Mouse (Mus musculus) hindbrain, postnatal 0 days (tissue): Measurements from ENCODE around the gene Olfr524. TPM values are rescaled to one million over a fixed set of nuclear protein-coding genes. Genes with fewer than 3 reads are reported as not detected.

Experiments
- ATAC-seq: fragments of 200-750 bp; cut with Nextera tagmentation; 2 replicates; pipeline ENCODE4 v1.8.0; 2017; ENCODE audit warnings: mild to moderate bottlenecking, moderate TSS enrichment, moderate library complexity
- DNase-seq: peaks from one replicate; pipeline ENCODE4 v3.0.0-alpha.2; 2015; ENCODE audit warnings: low spot score
- H3K27ac ChIP-seq: fragments of 300-500 bp; sonication (generic); 2 replicates; pipeline ENCODE4 v1.5.1; 2014; ENCODE audit warnings: mild to moderate bottlenecking
- H3K27me3 ChIP-seq: fragments of 300-500 bp; sonication (generic); 2 replicates; pipeline ENCODE4 v1.6.1; 2014; ENCODE audit warnings: low read length, mixed read lengths; ENCODE audit not compliant: insufficient read depth
- H3K36me3 ChIP-seq: fragments of 300-500 bp; sonication (generic); 2 replicates; pipeline ENCODE4 v1.6.1; 2014; ENCODE audit warnings: low read length, mixed read lengths; ENCODE audit not compliant: insufficient read depth
- H3K4me1 ChIP-seq: fragments of 300-500 bp; sonication (generic); 2 replicates; pipeline ENCODE4 v1.6.1; 2014; ENCODE audit warnings: antibody characterized with exemption, low read length, mixed read lengths; ENCODE audit not compliant: insufficient read depth
- H3K4me2 ChIP-seq: fragments of 300-500 bp; sonication (generic); 2 replicates; pipeline ENCODE4 v1.6.1; 2014; ENCODE audit warnings: low read depth, mild to moderate bottlenecking, low read length, moderate library complexity, mixed read lengths
- H3K4me3 ChIP-seq: fragments of 300-500 bp; sonication (generic); 2 replicates; pipeline ENCODE4 v1.5.1; 2014; ENCODE audit warnings: low read length
- H3K9ac ChIP-seq: fragments of 300-500 bp; sonication (generic); replicated peaks from 2 replicates; pipeline ENCODE4 v1.6.1; 2014; ENCODE audit warnings: mild to moderate bottlenecking, low read length, moderate library complexity, mixed read lengths
- H3K9me3 ChIP-seq: fragments of 300-500 bp; sonication (generic); 2 replicates; pipeline ENCODE4 v1.6.1; 2016; ENCODE audit warnings: low read length, mixed read lengths
- CTCF ChIP-seq: IDR thresholded peaks from 2 replicates; pipeline ENCODE4 v1.5.1; 2016; ENCODE audit warnings: antibody characterized with exemption, control low read depth, low read depth
- WGBS: fragments of 180-500 bp; shearing (Covaris S2); extraction: QIAGEN DNeasy Blood & Tissue Kit; methylation state at CpG from one replicate; pipeline ENCODE4 v1.1.7; 2014; 5-methylcytosine and 5-hydroxymethylcytosine counted together
- polyA plus RNA-seq: library from polyadenylated mRNA; unstranded; fragments of >200 nt; fragmentation: Nextera tagmentation; extraction: Ambion mirVana; gene quantifications from 2 replicates; pipeline ENCODE4 v1.2.1, GENCODE M21; 2015
- total RNA-seq: library from RNA; depleted of rRNA; stranded (reverse); fragments of >200 nt; gene quantifications from 2 replicates; pipeline ENCODE4 v1.2.3, GENCODE M21; 2014; rRNA removed

The Olfr524 gene
- total and polyA plus RNA-seq, 2 experiments from 2014 or later: not detected

DNA sequence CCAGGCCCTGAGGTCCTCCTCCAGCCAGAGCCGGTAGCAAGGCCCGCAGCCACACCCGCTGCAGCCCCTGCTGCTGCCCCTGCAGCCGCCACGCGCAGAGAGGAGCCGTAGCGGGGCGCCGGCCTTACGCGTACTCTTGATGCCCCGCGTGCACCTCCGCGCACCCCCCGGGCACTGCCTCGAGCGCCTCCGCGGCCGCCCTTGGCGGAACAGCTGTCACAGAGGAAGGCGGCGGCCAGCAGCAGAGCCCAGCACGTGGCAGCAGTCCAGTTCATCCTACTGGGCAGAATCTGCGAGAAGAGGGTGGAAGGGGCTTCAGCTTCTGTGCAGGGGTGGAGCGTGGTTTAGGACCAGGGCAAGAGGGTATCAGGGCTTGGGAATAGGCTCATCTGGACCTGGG lies 52.4 kb downstream of the Olfr524 start:
- Histone ChIP-seq H3K4me3 (peak overlapping the region; percentile 43), H3K27ac (peak overlapping the region; percentile 79), H3K9me3 (no peaks in the 10 kb centered on the region), H3K27me3 (no peaks in the 10 kb centered on the region), H3K4me2 (peak overlapping the region; percentile 61), H3K9ac (peak overlapping the region; percentile 54), H3K4me1 (peaks cover 9% of the 10 kb centered on the region), H3K36me3 (no peaks in the 10 kb centered on the region)
- DNase-seq (peak; percentile 63), ATAC-seq (peak; percentile 47)
- WGBS: 5% methylated on average over 28 of the region's 28 CpGs
- no peak for TF ChIP-seq CTCF

Other genes starting within 250 kb of the Olfr524 start
- 2.9 TPM in 1 of 2 replicates, not detected in the other for gene 6430531B16Rik, start 227.2 kb downstream of the Olfr524 start, total RNA-seq
- gene 6430531B16Rik, start 227.2 kb downstream of the Olfr524 start, polyA plus RNA-seq: 1.3 and 1.8 TPM in 2 replicates
- 1.7 and 2.2 TPM in 2 replicates for gene Adam8, start 213.4 kb downstream of the Olfr524 start, total RNA-seq
- 0.48 and 0.57 TPM in 2 replicates for gene Adam8, start 213.4 kb downstream of the Olfr524 start, polyA plus RNA-seq
- 23.3 and 42.9 TPM in 2 replicates for gene Zfp511, start 169.6 kb downstream of the Olfr524 start, total RNA-seq
- gene Zfp511, start 169.6 kb downstream of the Olfr524 start, polyA plus RNA-seq: 60.5 and 63.9 TPM in 2 replicates
- gene Tubgcp2, start 169.3 kb downstream of the Olfr524 start, total RNA-seq: 61.7 and 63.7 TPM in 2 replicates
- gene Tubgcp2, start 169.3 kb downstream of the Olfr524 start, polyA plus RNA-seq: 58.3 TPM in 2 replicates
- 0.94 and 1.2 TPM in 2 replicates for gene Msx3, start 156.9 kb downstream of the Olfr524 start, total RNA-seq
- 1.9 and 2.0 TPM in 2 replicates for gene Msx3, start 156.9 kb downstream of the Olfr524 start, polyA plus RNA-seq
- gene Caly, start 123.4 kb downstream of the Olfr524 start, total RNA-seq: 422 and 452 TPM in 2 replicates
- 460 and 486 TPM in 2 replicates for gene Caly, start 123.4 kb downstream of the Olfr524 start, polyA plus RNA-seq
- gene Prap1, start 112.6 kb downstream of the Olfr524 start, total RNA-seq: not detected in 2 replicates
- gene Prap1, start 112.6 kb downstream of the Olfr524 start, polyA plus RNA-seq: not detected in 2 replicates
- 34.3 and 36.2 TPM in 2 replicates for gene Fuom, start 103.5 kb downstream of the Olfr524 start, total RNA-seq
- 53.0 and 54.3 TPM in 2 replicates for gene Fuom, start 103.5 kb downstream of the Olfr524 start, polyA plus RNA-seq
- 9.4 and 15.2 TPM in 2 replicates for gene Paox, start 90.2 kb downstream of the Olfr524 start, total RNA-seq
- gene Paox, start 90.2 kb downstream of the Olfr524 start, polyA plus RNA-seq: 8.9 TPM in 2 replicates
- gene Echs1, start 89.5 kb downstream of the Olfr524 start, total RNA-seq: 88.7 and 91.5 TPM in 2 replicates
- 136 and 145 TPM in 2 replicates for gene Echs1, start 89.5 kb downstream of the Olfr524 start, polyA plus RNA-seq
- 6.4 and 7.2 TPM in 2 replicates for gene Mtg1, start 68.4 kb downstream of the Olfr524 start, total RNA-seq
- gene Mtg1, start 68.4 kb downstream of the Olfr524 start, polyA plus RNA-seq: 32.6 and 33.5 TPM in 2 replicates
- 64.7 and 66.4 TPM in 2 replicates for gene Sprn, start 51.1 kb downstream of the Olfr524 start, total RNA-seq
- 27.2 and 29.9 TPM in 2 replicates for gene Sprn, start 51.1 kb downstream of the Olfr524 start, polyA plus RNA-seq
- not detected in 2 replicates for gene Olfr522, start 41.2 kb downstream of the Olfr524 start, total RNA-seq
- not detected in 2 replicates for gene Olfr522, start 41.2 kb downstream of the Olfr524 start, polyA plus RNA-seq
- not detected in 2 replicates for gene Olfr523, start 32.7 kb downstream of the Olfr524 start, total RNA-seq
- gene Olfr523, start 32.7 kb downstream of the Olfr524 start, polyA plus RNA-seq: not detected in 2 replicates
- not detected in 2 replicates for gene Cd163l1, start 12.3 kb upstream of the Olfr524 start, total RNA-seq
- not detected in 2 replicates for gene Cd163l1, start 12.3 kb upstream of the Olfr524 start, polyA plus RNA-seq
- gene 5830411N06Rik, start 41.3 kb upstream of the Olfr524 start, total RNA-seq: not detected in 2 replicates
- gene 5830411N06Rik, start 41.3 kb upstream of the Olfr524 start, polyA plus RNA-seq: 0.10 TPM in 1 of 2 replicates, not detected in the other
- gene Olfr525, start 114.9 kb upstream of the Olfr524 start, total RNA-seq: not detected in 2 replicates
- gene Olfr525, start 114.9 kb upstream of the Olfr524 start, polyA plus RNA-seq: not detected in 2 replicates
- gene Olfr527, start 128.1 kb upstream of the Olfr524 start, total RNA-seq: not detected in 2 replicates
- gene Olfr527, start 128.1 kb upstream of the Olfr524 start, polyA plus RNA-seq: not detected in 2 replicates
- gene Olfr60, start 155.7 kb upstream of the Olfr524 start, total RNA-seq: not detected in 2 replicates
- not detected in 2 replicates for gene Olfr60, start 155.7 kb upstream of the Olfr524 start, polyA plus RNA-seq
- not detected in 2 replicates for gene Olfr530, start 170.4 kb upstream of the Olfr524 start, total RNA-seq
- not detected in 2 replicates for gene Olfr530, start 170.4 kb upstream of the Olfr524 start, polyA plus RNA-seq
- not detected in 2 replicates for gene Olfr531, start 197.0 kb upstream of the Olfr524 start, total RNA-seq
- not detected in 2 replicates for gene Olfr531, start 197.0 kb upstream of the Olfr524 start, polyA plus RNA-seq
- not detected in 2 replicates for gene Olfr532, start 215.7 kb upstream of the Olfr524 start, total RNA-seq
- gene Olfr532, start 215.7 kb upstream of the Olfr524 start, polyA plus RNA-seq: not detected in 2 replicates